Mouse (Mus musculus) hindbrain, embryonic 11.5 days (tissue): ENCODE measurements around the gene Olfr600. TPM values are rescaled to one million over a fixed set of nuclear protein-coding genes. Genes with fewer than 3 reads are reported as not detected.

Experiments used
- polyA plus RNA-seq: library from polyadenylated mRNA; unstranded; fragments of >200 nt; fragmentation: Nextera tagmentation; extraction: Ambion mirVana; gene quantifications from 2 replicates; pipeline ENCODE4 v1.2.1, GENCODE M21; 2014

The Olfr600 gene
- polyA plus RNA-seq, 1 experiment from 2014 or later, result not detected

Other genes with a start within 250 kb of the Olfr600 start
- not detected in 2 replicates for gene Olfr586, start 224.0 kb downstream of the Olfr600 start, polyA plus RNA-seq
- not detected in 2 replicates for gene Olfr588-ps1, start 208.8 kb downstream of the Olfr600 start, polyA plus RNA-seq
- not detected in 2 replicates for gene Olfr589, start 193.3 kb downstream of the Olfr600 start, polyA plus RNA-seq
- gene Olfr591, start 171.3 kb downstream of the Olfr600 start, polyA plus RNA-seq, result not detected in 2 replicates
- not detected in 2 replicates for gene Olfr592, start 164.9 kb downstream of the Olfr600 start, polyA plus RNA-seq
- not detected in 2 replicates for gene Olfr593, start 137.8 kb downstream of the Olfr600 start, polyA plus RNA-seq
- not detected in 2 replicates for gene Olfr594, start 132.7 kb downstream of the Olfr600 start, polyA plus RNA-seq
- gene Usp17ld, start 97.2 kb downstream of the Olfr600 start, polyA plus RNA-seq, result not detected in 2 replicates
- not detected in 2 replicates for gene Olfr596, start 44.0 kb downstream of the Olfr600 start, polyA plus RNA-seq
- not detected in 2 replicates for gene Olfr597, start 33.4 kb downstream of the Olfr600 start, polyA plus RNA-seq
- not detected in 2 replicates for gene Olfr598, start 26.1 kb downstream of the Olfr600 start, polyA plus RNA-seq
- gene Olfr599, start 13.8 kb downstream of the Olfr600 start, polyA plus RNA-seq, result not detected in 2 replicates
- gene Olfr601, start 13.0 kb upstream of the Olfr600 start, polyA plus RNA-seq, result not detected in 2 replicates
- not detected in 2 replicates for gene Olfr603, start 36.5 kb upstream of the Olfr600 start, polyA plus RNA-seq
- gene Usp17lc, start 65.4 kb upstream of the Olfr600 start, polyA plus RNA-seq, result not detected in 2 replicates
- gene Olfr605, start 95.8 kb upstream of the Olfr600 start, polyA plus RNA-seq, result not detected in 2 replicates
- gene Olfr606, start 99.4 kb upstream of the Olfr600 start, polyA plus RNA-seq, result not detected in 2 replicates
- gene Olfr607, start 114.5 kb upstream of the Olfr600 start, polyA plus RNA-seq, result not detected in 2 replicates
- gene Olfr608, start 120.2 kb upstream of the Olfr600 start, polyA plus RNA-seq, result not detected in 2 replicates
- not detected in 2 replicates for gene Olfr609, start 148.4 kb upstream of the Olfr600 start, polyA plus RNA-seq
- gene Olfr610, start 162.5 kb upstream of the Olfr600 start, polyA plus RNA-seq, result not detected in 2 replicates
- gene Olfr611, start 171.2 kb upstream of the Olfr600 start, polyA plus RNA-seq, result not detected in 2 replicates
- not detected in 2 replicates for gene Olfr612, start 193.0 kb upstream of the Olfr600 start, polyA plus RNA-seq
- gene Olfr613, start 198.4 kb upstream of the Olfr600 start, polyA plus RNA-seq, result not detected in 2 replicates
- gene Olfr615, start 206.4 kb upstream of the Olfr600 start, polyA plus RNA-seq, result not detected in 2 replicates
- gene Olfr616, start 219.5 kb upstream of the Olfr600 start, polyA plus RNA-seq, result not detected in 2 replicates
- gene Olfr617, start 223.4 kb upstream of the Olfr600 start, polyA plus RNA-seq, result 0.29 TPM in 1 of 2 replicates, not detected in the other
- gene Olfr618, start 240.4 kb upstream of the Olfr600 start, polyA plus RNA-seq, result 0.09 TPM in 1 of 2 replicates, not detected in the other